Mouse (Mus musculus): ENCODE data around the gene Apobec3. TPM values are rescaled to one million over a fixed set of nuclear protein-coding genes. Genes with fewer than 3 reads are reported as not detected.

Gene Apobec3
- polyA plus RNA-seq, 1 experiment from 2014 or later: 38.5 TPM

DNA sequence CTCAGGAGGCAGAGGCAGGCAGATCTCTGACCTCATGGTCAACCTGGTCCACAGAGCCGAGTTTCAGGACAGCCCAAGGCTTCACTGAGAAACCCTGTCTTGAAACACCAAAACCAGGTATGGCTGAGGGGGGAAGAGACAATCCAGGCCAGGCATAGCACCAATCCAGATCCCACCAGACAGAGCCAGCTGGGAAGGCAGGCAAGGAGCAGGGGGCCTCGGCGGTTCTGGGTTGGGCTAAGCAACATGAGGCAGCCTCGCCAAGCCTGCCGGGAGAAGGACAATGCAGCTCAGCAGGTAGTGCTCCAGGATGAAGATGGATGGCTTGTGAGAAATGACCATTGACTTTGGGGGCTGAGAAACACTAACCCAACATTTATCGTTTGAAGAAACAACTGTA is 51.1 kb downstream of the Apobec3 start:
- no peak for ATAC-seq (ENCODE audit: borderline replicate concordance, extremely low read depth, low FRiP score, low TSS enrichment)
- no peak overlapping the region for H3K27ac ChIP-seq
- no peak overlapping the region for H3K4me3 ChIP-seq
- H3K27me3 ChIP-seq: no peaks in the 10 kb centered on the region
- 87% methylated on average over 6 of the region's 6 CpGs for WGBS
- no peak overlapping the region for H3K9ac ChIP-seq
- H3K9me3 ChIP-seq: no peaks in the 10 kb centered on the region
- no peaks in the 10 kb centered on the region for H3K36me3 ChIP-seq
- no peaks in the 10 kb centered on the region for H3K4me1 ChIP-seq
- H3K4me2 ChIP-seq: no peak overlapping the region

DNA sequence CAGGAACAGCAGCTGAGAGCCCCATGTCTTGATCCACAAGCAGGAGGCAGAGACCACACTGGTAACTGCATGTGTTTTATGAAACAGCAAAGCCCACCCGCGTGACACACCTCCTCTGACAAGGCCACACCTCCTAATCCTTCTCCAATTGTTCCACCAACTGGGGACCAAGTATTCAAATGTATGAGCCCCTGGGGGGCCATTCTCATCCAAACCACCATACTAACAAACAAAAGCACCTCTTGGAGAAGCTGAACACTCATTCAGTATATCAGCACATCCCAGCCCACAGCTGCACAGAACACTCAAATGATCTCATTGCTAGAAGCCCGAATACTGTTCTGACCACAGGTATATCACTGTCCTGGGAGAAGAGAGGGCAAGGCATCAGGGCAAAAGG is 52.1 kb downstream of the Apobec3 start:
- Histone ChIP-seq H3K9ac (no peak overlapping the region), H3K4me2 (no peak overlapping the region), H3K4me3 (no peak overlapping the region), H3K36me3 (no peaks in the 10 kb centered on the region), H3K27ac (no peak overlapping the region), H3K27me3 (no peaks in the 10 kb centered on the region), H3K9me3 (no peaks in the 10 kb centered on the region), H3K4me1 (no peaks in the 10 kb centered on the region)
- WGBS: 85% methylated on average over 3 of the region's 3 CpGs
- ATAC-seq (ENCODE audit: borderline replicate concordance, extremely low read depth, low FRiP score, low TSS enrichment): no peak

DNA sequence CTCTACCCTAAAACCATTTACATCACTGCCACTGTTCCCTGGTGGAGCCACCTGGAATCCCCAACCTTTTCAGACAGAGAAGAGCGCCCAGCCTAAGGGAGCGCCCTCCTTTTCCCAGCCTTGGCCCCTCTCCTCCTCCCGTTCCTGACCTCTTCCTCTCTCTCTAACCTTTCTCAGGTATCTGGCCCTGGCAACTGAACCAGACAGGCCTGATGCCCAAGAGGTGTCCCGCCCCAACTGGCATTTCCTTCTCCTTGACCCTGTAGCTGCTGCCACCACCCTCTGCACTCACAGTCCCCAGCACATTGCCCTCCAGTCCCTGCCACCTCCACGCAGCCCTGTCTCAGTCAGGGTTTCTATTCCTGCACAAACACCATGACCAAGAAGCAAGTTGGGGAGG is 53.5 kb downstream of the Apobec3 start:
- 68% methylated on average over 5 of the region's 5 CpGs for WGBS
- H3K36me3 ChIP-seq: no peaks in the 10 kb centered on the region
- H3K9ac ChIP-seq: no peak overlapping the region
- H3K4me1 ChIP-seq: peaks cover 6% of the 10 kb centered on the region
- no peak overlapping the region for H3K4me2 ChIP-seq
- no peak overlapping the region for H3K4me3 ChIP-seq
- no peaks in the 10 kb centered on the region for H3K27me3 ChIP-seq
- no peak for ATAC-seq (ENCODE audit: borderline replicate concordance, extremely low read depth, low FRiP score, low TSS enrichment)
- no peak overlapping the region for H3K27ac ChIP-seq
- no peaks in the 10 kb centered on the region for H3K9me3 ChIP-seq

DNA sequence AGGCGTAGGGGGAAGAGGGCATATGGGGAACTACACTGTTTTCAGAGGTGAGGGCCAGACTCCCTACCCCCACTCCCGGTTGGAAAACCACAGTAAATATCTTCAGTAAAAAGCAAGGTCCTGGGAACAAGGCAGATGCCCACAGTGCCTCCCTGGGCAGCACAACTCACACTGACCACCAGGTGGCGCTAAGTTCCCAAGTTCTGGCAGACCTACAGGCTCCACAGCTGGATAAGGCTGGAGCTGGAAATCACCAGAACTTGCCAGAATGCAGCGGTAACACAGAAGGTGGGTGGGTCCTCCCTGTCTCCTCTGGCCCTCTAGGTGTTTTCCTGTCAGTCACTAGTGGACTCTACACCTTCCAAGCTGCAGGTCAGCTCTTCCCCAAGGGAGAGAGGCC is 54.6 kb downstream of the Apobec3 start:
- H3K9me3 ChIP-seq: no peaks in the 10 kb centered on the region
- H3K27me3 ChIP-seq: no peaks in the 10 kb centered on the region
- no peak overlapping the region for H3K4me3 ChIP-seq
- 9% methylated on average over 4 of the region's 4 CpGs for WGBS
- no peak overlapping the region for H3K4me2 ChIP-seq
- no peaks in the 10 kb centered on the region for H3K36me3 ChIP-seq
- no peak overlapping the region for H3K9ac ChIP-seq
- H3K27ac ChIP-seq: no peak overlapping the region
- peaks cover 17% of the 10 kb centered on the region for H3K4me1 ChIP-seq
- peak; percentile 52 for ATAC-seq (ENCODE audit: borderline replicate concordance, extremely low read depth, low FRiP score, low TSS enrichment)

DNA sequence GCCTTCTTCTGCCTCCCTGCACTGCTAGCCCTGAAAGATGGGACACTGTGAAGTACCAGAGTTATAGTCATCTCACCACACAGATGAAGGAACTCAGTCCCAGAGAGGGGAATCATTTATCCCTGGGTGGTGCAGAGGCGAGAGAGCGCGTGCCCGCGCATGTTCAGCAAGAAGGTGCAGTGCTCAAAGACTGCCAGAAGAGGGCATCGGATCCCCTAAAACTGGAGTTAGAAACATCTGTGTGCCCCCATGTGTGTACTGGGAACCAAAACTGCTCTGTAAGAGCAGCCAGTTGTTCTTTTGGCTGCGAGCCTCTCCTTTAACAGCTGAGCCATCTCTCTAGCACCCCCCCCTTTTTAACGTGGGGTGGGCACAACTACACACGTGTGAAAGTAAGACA is 55.3 kb downstream of the Apobec3 start:
- WGBS: 57% methylated on average over 9 of the region's 9 CpGs
- Histone ChIP-seq H3K4me3 (no peak overlapping the region), H3K4me1 (peaks cover 24% of the 10 kb centered on the region), H3K9ac (no peak overlapping the region), H3K9me3 (no peaks in the 10 kb centered on the region), H3K36me3 (no peaks in the 10 kb centered on the region), H3K4me2 (no peak overlapping the region), H3K27me3 (no peaks in the 10 kb centered on the region), H3K27ac (no peak overlapping the region)
- no peak for ATAC-seq (ENCODE audit: borderline replicate concordance, extremely low read depth, low FRiP score, low TSS enrichment)

DNA sequence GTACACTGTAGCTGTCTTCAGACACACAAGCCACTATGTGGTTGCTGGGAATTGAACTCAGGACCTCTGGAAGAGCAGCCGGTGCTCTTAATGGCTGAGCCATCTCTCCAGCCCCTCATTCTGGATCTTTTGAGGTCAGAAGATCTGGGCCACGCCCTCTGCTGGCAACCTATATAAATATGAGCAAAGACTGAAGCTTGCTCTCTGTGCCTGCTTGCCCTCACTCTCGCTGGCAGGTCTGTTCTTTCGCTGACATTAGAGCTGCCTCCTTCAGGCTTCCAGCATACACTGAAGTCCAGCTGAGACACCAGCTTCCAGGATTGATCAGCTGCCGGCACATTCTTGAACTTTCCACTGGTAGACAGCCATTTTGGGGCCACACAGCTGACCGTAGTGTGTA is 56.2 kb downstream of the Apobec3 start:
- Histone ChIP-seq H3K4me2 (no peak overlapping the region), H3K4me1 (peaks cover 33% of the 10 kb centered on the region), H3K27me3 (no peaks in the 10 kb centered on the region), H3K36me3 (no peaks in the 10 kb centered on the region), H3K9ac (no peak overlapping the region), H3K27ac (no peak overlapping the region), H3K9me3 (no peaks in the 10 kb centered on the region), H3K4me3 (no peak overlapping the region)
- no peak for ATAC-seq (ENCODE audit: borderline replicate concordance, extremely low read depth, low FRiP score, low TSS enrichment)
- WGBS: 47% methylated on average over 6 of the region's 6 CpGs

DNA sequence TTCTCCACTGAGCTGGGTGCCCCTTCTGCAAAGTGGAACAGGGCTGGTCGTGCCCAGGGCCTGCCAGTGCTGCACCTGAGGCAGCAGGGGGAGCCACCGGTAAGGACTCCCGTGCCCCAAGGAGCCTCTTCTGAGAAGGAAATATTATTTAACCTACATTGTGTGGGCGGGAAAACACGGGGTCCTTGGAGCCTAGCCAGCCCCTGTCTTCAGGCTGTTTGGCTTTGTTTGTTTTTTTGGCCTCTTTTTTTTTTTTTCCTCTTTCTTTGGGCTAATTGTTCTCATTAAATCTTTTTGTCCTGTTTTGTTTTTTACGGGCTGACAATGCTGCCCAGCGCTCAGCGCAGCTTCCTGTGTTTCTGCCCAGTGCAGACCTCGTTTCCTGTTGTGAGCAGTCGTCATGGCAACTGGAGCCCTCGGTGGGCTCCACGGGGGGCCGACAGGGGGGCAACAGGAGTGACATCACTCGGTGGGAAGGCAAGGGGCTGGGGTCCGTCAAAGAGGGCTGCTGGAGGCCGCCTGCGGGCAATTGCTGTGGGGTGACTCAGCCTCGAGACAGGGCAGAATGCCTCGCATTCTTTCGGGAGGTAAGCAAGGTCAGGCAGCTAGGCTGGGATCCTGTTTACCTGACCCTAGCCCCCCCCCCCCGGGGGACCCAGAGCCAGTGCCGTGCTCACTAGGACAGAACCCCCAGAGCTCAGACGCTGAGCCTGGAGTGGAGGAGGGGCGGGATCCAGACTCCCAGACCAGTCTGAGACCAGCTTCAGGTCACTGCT is 59.0 kb downstream of the Apobec3 start:
- H3K4me1 ChIP-seq: peaks cover 43% of the 10 kb centered on the region
- peak overlapping the region; percentile 54 for H3K4me2 ChIP-seq
- peak overlapping the region; percentile 11 for H3K4me3 ChIP-seq
- peak overlapping the region; percentile 76 for H3K27ac ChIP-seq
- no peaks in the 10 kb centered on the region for H3K36me3 ChIP-seq
- no peak overlapping the region for H3K9ac ChIP-seq
- no peaks in the 10 kb centered on the region for H3K9me3 ChIP-seq
- no peaks in the 10 kb centered on the region for H3K27me3 ChIP-seq
- WGBS: 3% methylated on average over 23 of the region's 24 CpGs
- peak; percentile 52; the same call in 1 of the 2 replicates for ATAC-seq (ENCODE audit: borderline replicate concordance, extremely low read depth, low FRiP score, low TSS enrichment)

- Histone ChIP-seq H3K4me2 (peak overlapping the region; percentile 54; the same call in 1 of the 2 replicates), H3K9ac (no peak overlapping the region), H3K27ac (peak overlapping the region; percentile 76), H3K27me3 (no peaks in the 10 kb centered on the region), H3K4me3 (no peak overlapping the region), H3K4me1 (peaks cover 43% of the 10 kb centered on the region), H3K9me3 (no peaks in the 10 kb centered on the region), H3K36me3 (no peaks in the 10 kb centered on the region)
- no peak for ATAC-seq (ENCODE audit: borderline replicate concordance, extremely low read depth, low FRiP score, low TSS enrichment)
- 63% methylated on average over 6 of the region's 6 CpGs for WGBS
These were observed 59.8 kb downstream of the Apobec3 start for GRCm38 (mm10) chr15:79951226-79951625.

GRCm38 (mm10) chr15:79951730-79952503 is 60.5 kb downstream of the Apobec3 start:
- H3K9ac ChIP-seq: no peak overlapping the region
- H3K36me3 ChIP-seq: no peaks in the 10 kb centered on the region
- peak; percentile 53; the same call in 1 of the 2 replicates for ATAC-seq (ENCODE audit: borderline replicate concordance, extremely low read depth, low FRiP score, low TSS enrichment)
- H3K4me3 ChIP-seq: no peak overlapping the region
- no peaks in the 10 kb centered on the region for H3K27me3 ChIP-seq
- 17% methylated on average over 14 of the region's 14 CpGs for WGBS
- H3K4me2 ChIP-seq: peak overlapping the region; percentile 54
- peaks cover 43% of the 10 kb centered on the region for H3K4me1 ChIP-seq
- no peaks in the 10 kb centered on the region for H3K9me3 ChIP-seq
- H3K27ac ChIP-seq: peak overlapping the region; percentile 76

GRCm38 (mm10) chr15:79952504-79953231 is 61.2 kb downstream of the Apobec3 start:
- no peaks in the 10 kb centered on the region for H3K9me3 ChIP-seq
- peak overlapping the region; percentile 76 for H3K27ac ChIP-seq
- 0 out of 2 replicates have a peak overlapping the region, but pooled peaks have one; percentile 54 for H3K4me2 ChIP-seq
- 0 out of 2 replicates have a peak overlapping the region, but pooled peaks have one; percentile 3 for H3K9ac ChIP-seq
- H3K4me3 ChIP-seq: no peak overlapping the region
- 25% methylated on average over 11 of the region's 11 CpGs for WGBS
- peak; percentile 33; the same call in 1 of the 2 replicates for ATAC-seq (ENCODE audit: borderline replicate concordance, extremely low read depth, low FRiP score, low TSS enrichment)
- H3K36me3 ChIP-seq: no peaks in the 10 kb centered on the region
- peaks cover 43% of the 10 kb centered on the region for H3K4me1 ChIP-seq
- no peaks in the 10 kb centered on the region for H3K27me3 ChIP-seq

- ATAC-seq (ENCODE audit: borderline replicate concordance, extremely low read depth, low FRiP score, low TSS enrichment): no peak
- H3K4me3 ChIP-seq: no peak overlapping the region
- H3K9ac ChIP-seq: no peak overlapping the region
- peak overlapping the region; percentile 76 for H3K27ac ChIP-seq
- no peaks in the 10 kb centered on the region for H3K9me3 ChIP-seq
- 70% methylated on average over 7 of the region's 7 CpGs for WGBS
- peaks cover 43% of the 10 kb centered on the region for H3K4me1 ChIP-seq
- H3K27me3 ChIP-seq: no peaks in the 10 kb centered on the region
- H3K36me3 ChIP-seq: no peaks in the 10 kb centered on the region
- H3K4me2 ChIP-seq: no peak overlapping the region
These were observed 62.0 kb downstream of the Apobec3 start for GRCm38 (mm10) chr15:79953470-79953869.

Data from lung, embryonic 15.5 days (tissue).